Mouse (Mus musculus): ENCODE results near the gene Ptprm.

GRCm38 (mm10) chr17:67390851-67391250, 36.6 kb upstream of the Ptprm start:
- TF ChIP-seq CTCF (IDR thresholded peaks at IDR 0.05; ENCODE audit: insufficient read depth, low read depth, low read length) (no peak), POLR2A (IDR thresholded peaks at IDR 0.05; ENCODE audit: insufficient read depth, low read depth, low read length) (no peak)
